Comparison of ENCODE assay signal across 8 mouse cellular contexts in genomic region chr4:145246173-145247011, GRCm38 (mm10). TPM values are rescaled to one million over a fixed set of nuclear protein-coding genes. Genes with fewer than 3 reads are reported as not detected.
DNase-seq lines count a peak whose midpoint lies in the region; ATAC-seq and TF ChIP-seq lines count a peak whose summit lies in the region.

Gene Tnfrsf1b, minus strand, starts transcription at chr4:145246870.

- peak within 1 kb of the TSS; percentile 90 for H3K4me2 ChIP-seq in intestine, embryonic 16.5 days (ENCODE audit: low read depth, low read length)
- peak within 1 kb of the TSS; percentile 76 for H3K4me2 ChIP-seq in neural tube, embryonic 13.5 days

- H3K4me3 ChIP-seq in ES-E14 (ENCODE audit: insufficient read depth in 1 of 2, low read depth in 1 of 2, low read length in 2 of 2, poor library complexity in 1 of 2, severe bottlenecking in 1 of 2), result peak within 1 kb of the TSS; percentile 78 to 87
- H3K4me3 ChIP-seq in intestine, embryonic 16.5 days (ENCODE audit: low read length), result peak within 1 kb of the TSS; percentile 59
- H3K4me3 ChIP-seq in neural tube, embryonic 13.5 days, result peak within 1 kb of the TSS; percentile 46

- no peak within 1 kb of the TSS for H3K27ac ChIP-seq in ES-E14 (ENCODE audit: insufficient read depth, low read depth, low read length, poor library complexity, severe bottlenecking)
- H3K27ac ChIP-seq in intestine, embryonic 16.5 days (ENCODE audit: low read length), result no peak within 1 kb of the TSS
- H3K27ac ChIP-seq in neural tube, embryonic 13.5 days (replicated peaks), result no peak within 1 kb of the TSS

- 1% methylated on average over 46 of the region's 47 CpGs for WGBS in intestine, embryonic 16.5 days
- WGBS in neural tube, embryonic 13.5 days, result under 1% methylated on average over 47 of the region's 47 CpGs

- H3K27me3 ChIP-seq in intestine, embryonic 16.5 days (replicated peaks; ENCODE audit: control insufficient read depth, insufficient read depth, low read length), result no peaks in the 10 kb centered on the region
- H3K27me3 ChIP-seq in neural tube, embryonic 13.5 days, result peaks cover 30% of the 10 kb centered on the region

- peak within 1 kb of the TSS; percentile 77 for H3K9ac ChIP-seq in ES-E14 (ENCODE audit: insufficient read depth, low read depth, low read length, poor library complexity, severe bottlenecking)
- peak within 1 kb of the TSS; percentile 70 for H3K9ac ChIP-seq in intestine, embryonic 16.5 days (ENCODE audit: low read depth, low read length)
- H3K9ac ChIP-seq in neural tube, embryonic 13.5 days, result peak within 1 kb of the TSS; percentile 70

- H3K9me3 ChIP-seq in ES-E14 (ENCODE audit: control insufficient read depth, insufficient read depth, low read depth, low read length), result no peaks in the 10 kb centered on the region
- no peaks in the 10 kb centered on the region for H3K9me3 ChIP-seq in intestine, embryonic 16.5 days (ENCODE audit: control insufficient read depth, low read length)
- no peaks in the 10 kb centered on the region for H3K9me3 ChIP-seq in neural tube, embryonic 13.5 days

- peak; percentile 76 for ATAC-seq in common myeloid progenitor, adult 5-6 weeks (replicated peaks; ENCODE audit: low read depth, poor library complexity, severe bottlenecking)
- ATAC-seq in granulocyte monocyte progenitor cell, adult 5-6 weeks (replicated peaks; ENCODE audit: poor library complexity, severe bottlenecking), result peak; percentile 70
- ATAC-seq in intestine, embryonic 16.5 days, result peak; percentile 96
- ATAC-seq in neural tube, embryonic 13.5 days (ENCODE audit: low read depth), result peak; percentile 74

- DNase-seq in ES-E14 (ENCODE audit: low read depth, low spot score), result peak; percentile 59
- peak; percentile 74 to 78 for DNase-seq in lung, adult 18-20 months
- peak; percentile 50 for DNase-seq in urinary bladder, postnatal 14 days (ENCODE audit: low spot score)
- no peak for DNase-seq in cerebellum, adult 9-11 months

- H3K4me1 ChIP-seq in ES-E14 (ENCODE audit: control insufficient read depth in 2 of 2, insufficient read depth in 2 of 2, low read length in 2 of 2, poor library complexity in 1 of 2), result peaks cover 4 to 14% of the 10 kb centered on the region in 2 experiments; a peak in 1 of 4 replicates
- H3K4me1 ChIP-seq in intestine, embryonic 16.5 days (ENCODE audit: control insufficient read depth, insufficient read depth, low read length), result peaks cover 6% of the 10 kb centered on the region; the same call in 1 of the 2 replicates
- H3K4me1 ChIP-seq in neural tube, embryonic 13.5 days (replicated peaks), result peaks cover 15% of the 10 kb centered on the region

- in situ Hi-C loops in ES-E14 (cut with MboI; ENCODE audit: low sequenced_read_pairs in 2 of 2, unreplicated experiment in 2 of 2), result no loop called here

- H3K36me3 ChIP-seq in ES-E14 (ENCODE audit: control insufficient read depth, insufficient read depth, low read length, poor library complexity, severe bottlenecking), result no peaks in the 10 kb centered on the region
- H3K36me3 ChIP-seq in intestine, embryonic 16.5 days (ENCODE audit: control insufficient read depth, insufficient read depth, low read length), result no peaks in the 10 kb centered on the region
- H3K36me3 ChIP-seq in neural tube, embryonic 13.5 days, result no peaks in the 10 kb centered on the region

TF ChIP-seq in ES-E14, 5 proteins besides CTCF, POLR2A, EP300 and RAD21:
- TF ChIP-seq MAFK (IDR thresholded peaks at IDR 0.05; ENCODE audit: insufficient read depth, low read depth, low read length) (no peak), CHD2 (IDR thresholded peaks at IDR 0.05; ENCODE audit: low read depth, low read length) (no peak), ZNF384 (IDR thresholded peaks at IDR 0.05; ENCODE audit: low read depth, low read length) (no peak), HCFC1 (IDR thresholded peaks at IDR 0.05; ENCODE audit: borderline replicate concordance, insufficient read depth, low read length) (no peak), ZC3H11A (IDR thresholded peaks at IDR 0.05; ENCODE audit: borderline replicate concordance, low read depth, low read length) (no peak)

RNA-seq across cellular contexts. Expression of gene Tnfrsf1b, which starts in this region (rescaled TPM):
- 4.3 and 10.7 TPM in 2 replicates for total RNA-seq in ES-E14 (2012; rRNA removed)
- total RNA-seq in common myeloid progenitor, adult 5-6 weeks (2017), result 17.1 and 20.1 TPM in 2 replicates
- total RNA-seq in granulocyte monocyte progenitor cell, adult 5-6 weeks (2014; fragmentation: Nextera tagmentation), result 41.1 and 42.9 TPM in 2 replicates
- 33.8 and 37.0 TPM in 2 replicates for total RNA-seq in granulocyte monocyte progenitor cell, adult 5-6 weeks (2017)
- 6.0 and 6.3 TPM in 2 replicates for polyA plus RNA-seq in intestine, embryonic 16.5 days (2015; fragmentation: Nextera tagmentation; extraction: Ambion mirVana)
- polyA plus RNA-seq in neural tube, embryonic 13.5 days (2015; fragmentation: Nextera tagmentation; extraction: Ambion mirVana), result 3.3 and 3.4 TPM in 2 replicates
